ENCODE assay signal across 30 mouse cellular contexts in the genomic region with DNA sequence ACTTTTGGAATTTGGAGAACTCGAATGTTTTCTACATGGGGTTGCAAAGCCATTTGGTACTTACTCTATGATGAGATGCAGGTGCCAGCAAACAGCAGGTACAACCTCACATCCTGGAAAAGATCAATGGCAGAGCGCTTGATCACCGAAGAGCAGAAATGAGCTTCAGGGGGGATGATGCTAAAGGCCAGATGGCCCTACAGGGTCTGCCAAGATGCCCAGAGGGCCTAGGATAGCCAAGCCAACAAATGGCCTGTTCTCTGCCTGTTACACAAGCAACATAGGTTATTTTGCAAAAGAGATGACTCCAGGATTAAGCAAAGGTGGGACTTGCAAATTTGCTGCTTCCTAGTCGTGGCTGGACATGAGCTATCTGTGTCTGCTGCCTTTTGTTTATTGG. TPM values are rescaled to one million over a fixed set of nuclear protein-coding genes. Genes with fewer than 3 reads are reported as not detected.
DNase-seq lines count a peak whose midpoint lies in the region; ATAC-seq and TF ChIP-seq lines count a peak whose summit lies in the region.
"Had no signal": no experiment of that assay in that cellular context is flagged by ENCODE, and none has a peak within 500 bp of the region (broad histone marks: within the 10 kb centered on the region; RNA-seq: fewer than 3 reads in every experiment).

No protein-coding gene starts in this region.

- DNase-seq in hindbrain, postnatal 0 days (ENCODE audit: low spot score) = peak; percentile 48
- no peak for DNase-seq in hindbrain, embryonic 10.5 days (ENCODE audit: low spot score)
- DNase-seq in cerebellum, adult 8-10 months = peak; percentile 87
- DNase-seq in cerebellum, postnatal 25 days = peak; percentile 86 to 88
- DNase-seq in c-Kit-positive CD71-positive TER-119-positive erythroid progenitor cells, embryonic 14.5 days (ENCODE audit: low spot score) = no peak
- DNase-seq: adrenal gland, postnatal 10 days; gastrocnemius, postnatal 14 days; heart, postnatal 14 days; kidney, adult 11 months; kidney, postnatal 25 days; layer of hippocampus, postnatal 36 days; liver; lung, adult 2 months; lung, postnatal 10 days; right cerebral cortex, adult 18-20 months; spleen, adult 18-20 months; thymus, adult 18-20 months; thymus, postnatal 25 days had no signal

- no peaks in the 10 kb centered on the region for H3K36me3 ChIP-seq in hindbrain, postnatal 0 days (ENCODE audit: insufficient read depth, low read length)
- no peaks in the 10 kb centered on the region for H3K36me3 ChIP-seq in hindbrain, embryonic 10.5 days
- no peaks in the 10 kb centered on the region for H3K36me3 ChIP-seq in intestine, embryonic 15.5 days
- H3K36me3 ChIP-seq: embryonic facial prominence, embryonic 10.5 days; embryonic facial prominence, embryonic 15.5 days; G1E; kidney, embryonic 15.5 days; midbrain, embryonic 15.5 days; neural tube, embryonic 12.5 days had no signal

- no peaks in the 10 kb centered on the region for H3K9me3 ChIP-seq in hindbrain, postnatal 0 days (ENCODE audit: low read length)
- H3K9me3 ChIP-seq in hindbrain, embryonic 10.5 days = no peaks in the 10 kb centered on the region
- no peaks in the 10 kb centered on the region for H3K9me3 ChIP-seq in intestine, embryonic 15.5 days
- H3K9me3 ChIP-seq: embryonic facial prominence, embryonic 10.5 days; embryonic facial prominence, embryonic 15.5 days; forebrain, embryonic 13.5 days; G1E; kidney, embryonic 15.5 days; midbrain, embryonic 15.5 days; neural tube, embryonic 12.5 days had no signal

- H3K27me3 ChIP-seq in hindbrain, postnatal 0 days (ENCODE audit: insufficient read depth, low read length) = no peaks in the 10 kb centered on the region
- no peaks in the 10 kb centered on the region for H3K27me3 ChIP-seq in hindbrain, embryonic 10.5 days (ENCODE audit: insufficient read depth, poor library complexity, severe bottlenecking)
- H3K27me3 ChIP-seq in intestine, embryonic 15.5 days (replicated peaks) = no peaks in the 10 kb centered on the region
- H3K27me3 ChIP-seq: embryonic facial prominence, embryonic 15.5 days; forebrain, embryonic 13.5 days; kidney, embryonic 15.5 days; midbrain, embryonic 15.5 days; neural tube, embryonic 12.5 days had no signal

- no peak overlapping the region for H3K4me2 ChIP-seq in hindbrain, postnatal 0 days (ENCODE audit: low read depth, low read length)
- H3K4me2 ChIP-seq in intestine, embryonic 15.5 days (replicated peaks) = no peak overlapping the region
- H3K4me2 ChIP-seq: embryonic facial prominence, embryonic 15.5 days; forebrain, embryonic 13.5 days; kidney, embryonic 15.5 days; midbrain, embryonic 15.5 days; neural tube, embryonic 12.5 days had no signal

- no peak overlapping the region for H3K27ac ChIP-seq in hindbrain, postnatal 0 days
- no peak overlapping the region for H3K27ac ChIP-seq in hindbrain, embryonic 10.5 days
- H3K27ac ChIP-seq in intestine, embryonic 15.5 days = no peak overlapping the region
- H3K27ac ChIP-seq: embryonic facial prominence, embryonic 10.5 days; embryonic facial prominence, embryonic 15.5 days; forebrain, embryonic 13.5 days; kidney, embryonic 15.5 days; liver, embryonic 14.5 days; macrophage; midbrain, embryonic 15.5 days; neural tube, embryonic 12.5 days; stomach, postnatal 0 days had no signal

- 62% methylated on average over 4 of the region's 4 CpGs for WGBS in hindbrain, postnatal 0 days
- 84% methylated on average over 4 of the region's 4 CpGs for WGBS in hindbrain, embryonic 10.5 days
- 81% methylated on average over 4 of the region's 4 CpGs for WGBS in intestine, embryonic 15.5 days

- TF ChIP-seq CTCF in hindbrain, postnatal 0 days (IDR thresholded peaks at IDR 0.05; ENCODE audit: low read depth) = no peak

- no peak overlapping the region for H3K4me3 ChIP-seq in hindbrain, postnatal 0 days (ENCODE audit: low read length)
- no peak overlapping the region for H3K4me3 ChIP-seq in hindbrain, embryonic 10.5 days
- no peak overlapping the region for H3K4me3 ChIP-seq in intestine, embryonic 15.5 days (replicated peaks)
- H3K4me3 ChIP-seq: embryonic facial prominence, embryonic 10.5 days; embryonic facial prominence, embryonic 15.5 days; forebrain, embryonic 13.5 days; kidney, embryonic 15.5 days; midbrain, embryonic 15.5 days; neural tube, embryonic 12.5 days had no signal

- ATAC-seq in hindbrain, postnatal 0 days = peak; percentile 72; the same call in 1 of the 2 replicates
- ATAC-seq in cerebellum, adult (ENCODE audit: insufficient number of reproducible peaks, low FRiP score, low TSS enrichment) = peak; percentile 95
- ATAC-seq in intestine, embryonic 15.5 days = no peak
- ATAC-seq: forebrain, embryonic 13.5 days; midbrain, embryonic 15.5 days had no signal

- H3K9ac ChIP-seq in hindbrain, postnatal 0 days (replicated peaks; ENCODE audit: low read length) = no peak overlapping the region
- no peak overlapping the region for H3K9ac ChIP-seq in intestine, embryonic 15.5 days
- H3K9ac ChIP-seq: embryonic facial prominence, embryonic 15.5 days; forebrain, embryonic 13.5 days; kidney, embryonic 15.5 days; liver, embryonic 14.5 days; midbrain, embryonic 15.5 days; neural tube, embryonic 12.5 days had no signal

- H3K4me1 ChIP-seq in hindbrain, postnatal 0 days (ENCODE audit: insufficient read depth, low read length) = no peaks in the 10 kb centered on the region
- no peaks in the 10 kb centered on the region for H3K4me1 ChIP-seq in hindbrain, embryonic 10.5 days (replicated peaks)
- H3K4me1 ChIP-seq in intestine, embryonic 15.5 days (replicated peaks) = no peaks in the 10 kb centered on the region
- H3K4me1 ChIP-seq: embryonic facial prominence, embryonic 10.5 days; embryonic facial prominence, embryonic 15.5 days; forebrain, embryonic 13.5 days; kidney, embryonic 15.5 days; midbrain, embryonic 15.5 days; neural tube, embryonic 12.5 days had no signal

RNA-seq across cellular contexts. Expression of a gene that starts 49.8 kb away (rescaled TPM):
- total RNA-seq in hindbrain, postnatal 0 days (2014; rRNA removed) = 20.3 and 22.3 TPM in 2 replicates
- polyA plus RNA-seq in hindbrain, postnatal 0 days (2015; fragmentation: Nextera tagmentation; extraction: Ambion mirVana) = 29.7 and 31.5 TPM in 2 replicates
- 93.0 and 103 TPM in 2 replicates for polyA plus RNA-seq in hindbrain, embryonic 10.5 days (2016; fragmentation: Nextera tagmentation; extraction: Ambion mirVana)
- 38.0 and 44.2 TPM in 2 replicates for polyA plus RNA-seq in intestine, embryonic 15.5 days (2015; fragmentation: Nextera tagmentation; extraction: Ambion mirVana)

Comparison
In these comparisons a context has a peak if more than half of its experiments do, and no peak if none do; other contexts are left out.
1. DNase-seq: peak in hindbrain, postnatal 0 days (single experiment), cerebellum, adult 8-10 months (single experiment) and cerebellum, postnatal 25 days (2 of 2); none in hindbrain, embryonic 10.5 days (single experiment) and c-Kit-positive CD71-positive TER-119-positive erythroid progenitor cells, embryonic 14.5 days (single experiment).